Mouse (Mus musculus) B cell, adult 2 months (primary cell): Measurements from ENCODE around the gene Pdzrn3.
A peak's percentile ranks its signal among the peaks of the same experiment; 100 is the strongest.

Experiments
- DNase-seq, 2 experiments: peaks; one replicate each; pipeline ENCODE4 v3.0.0; 2022

Gene Pdzrn3

DNA sequence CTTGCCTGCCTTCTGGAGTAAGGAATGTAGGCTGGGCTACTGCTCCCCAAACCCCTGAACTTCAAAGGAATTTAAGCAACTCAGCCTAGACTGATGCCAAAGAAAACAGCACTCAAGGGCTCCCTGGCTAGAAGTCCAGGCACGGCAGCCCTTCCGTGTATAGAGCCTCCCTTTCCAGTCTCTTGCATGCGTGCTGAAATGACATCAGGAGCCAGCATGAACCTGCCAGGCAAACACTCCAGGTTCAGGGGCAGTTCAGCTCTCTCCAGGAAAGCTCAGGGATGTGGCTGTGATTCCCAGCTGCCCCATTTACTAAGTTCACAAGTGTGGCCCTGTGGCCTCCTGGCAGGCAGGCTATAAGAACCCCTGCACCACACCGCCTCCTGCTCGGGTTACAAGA lies 126.5 kb downstream of the Pdzrn3 start:
- DNase-seq, result no peak

DNA sequence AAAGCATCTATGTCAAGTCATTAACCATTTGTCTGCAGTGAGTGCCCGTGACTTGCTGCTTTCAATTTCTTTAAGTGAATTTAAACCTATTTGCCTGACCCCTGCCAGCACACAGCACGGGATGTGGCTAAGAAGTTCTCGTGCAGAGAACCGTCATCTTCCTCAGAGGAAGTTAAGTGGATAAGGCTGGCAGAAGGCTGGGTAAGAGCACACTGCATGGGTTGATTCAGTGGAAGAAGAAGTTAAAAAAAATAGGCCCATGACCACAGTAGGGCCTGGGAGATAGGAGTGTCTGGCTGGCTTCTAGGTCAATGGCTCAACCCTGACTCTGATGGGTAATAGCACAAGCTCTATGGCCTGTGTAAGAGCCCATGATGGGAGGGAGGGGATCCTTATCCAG lies 131.6 kb downstream of the Pdzrn3 start:
- no peak for DNase-seq

DNA sequence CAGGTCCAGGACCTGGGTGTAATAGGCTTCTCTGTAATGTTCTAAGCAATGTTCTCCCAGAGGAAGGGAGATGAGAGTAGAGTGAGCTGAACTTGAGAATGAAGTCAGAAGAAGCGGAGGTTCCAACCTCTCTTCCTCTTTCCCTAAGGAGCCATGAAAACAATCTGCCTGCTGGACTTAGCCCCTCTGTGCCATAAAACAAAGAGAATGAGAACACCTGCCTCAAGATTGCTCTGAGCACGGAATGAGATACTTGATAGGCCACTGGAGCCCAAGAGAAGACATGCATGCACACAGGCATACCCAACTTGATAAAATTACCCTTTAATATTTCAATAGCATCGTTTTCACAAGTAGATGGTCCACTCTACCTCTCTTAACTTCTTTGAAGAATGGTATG lies 133.3 kb downstream of the Pdzrn3 start:
- DNase-seq, result no peak

DNA sequence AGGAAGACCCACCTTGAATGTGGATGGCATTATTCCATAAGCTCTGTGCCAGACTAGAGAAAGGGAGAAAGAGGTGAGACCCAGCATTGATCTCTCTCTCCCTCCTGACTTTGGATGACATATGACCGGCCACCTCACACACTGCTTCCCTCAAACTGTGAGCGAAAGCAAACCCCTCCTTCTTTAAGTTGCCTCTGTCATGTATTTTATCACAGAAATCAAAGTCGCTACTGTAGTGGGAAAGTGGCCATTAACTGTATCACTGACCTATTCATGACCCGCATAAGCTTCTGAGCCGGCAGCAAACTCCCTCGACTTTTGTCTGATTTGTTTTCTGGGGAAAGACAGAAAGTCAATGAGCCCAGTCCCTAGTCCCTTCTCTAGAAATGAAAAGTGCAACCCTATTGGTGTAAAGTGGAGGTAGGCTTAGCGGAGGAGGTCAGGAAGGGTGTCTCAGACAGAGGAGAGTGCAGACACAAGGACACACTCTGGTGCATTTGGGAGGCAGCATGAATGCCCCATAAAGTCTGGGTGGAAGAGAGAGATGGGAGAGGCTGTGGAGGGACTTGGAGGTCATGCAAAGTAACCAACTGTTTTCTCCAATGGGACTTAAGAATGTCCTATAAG lies 134.4 kb downstream of the Pdzrn3 start:
- DNase-seq, result no peak

DNA sequence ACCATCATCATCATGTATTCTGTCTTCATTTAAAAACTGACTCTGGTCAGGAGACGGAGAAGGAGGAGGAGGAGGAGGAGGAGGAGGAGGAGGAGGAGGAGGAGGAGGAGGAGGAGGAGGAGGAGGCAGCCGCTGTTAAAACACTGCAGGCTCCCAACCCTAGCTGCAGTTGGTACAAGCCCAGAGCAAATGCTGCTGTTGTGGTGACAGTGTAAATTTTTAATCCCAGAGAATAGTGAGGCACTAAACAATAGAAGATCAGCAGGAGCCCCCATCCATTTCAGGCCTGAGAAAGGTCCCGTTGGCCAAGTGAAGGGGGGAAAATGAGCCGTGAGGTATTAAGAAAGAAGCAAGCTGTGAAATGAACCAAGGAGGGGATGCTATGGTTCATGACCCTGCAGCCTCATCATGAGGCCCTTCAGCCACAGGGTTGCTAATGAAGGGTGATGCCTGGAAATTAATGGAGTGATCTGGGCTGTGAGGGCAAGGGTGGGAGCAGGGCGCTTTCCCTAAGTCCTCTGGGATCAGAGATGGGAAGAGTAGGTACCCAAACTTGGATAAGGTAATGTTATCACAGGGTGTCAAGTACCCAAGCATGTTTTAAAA lies 141.0 kb downstream of the Pdzrn3 start:
- no peak for DNase-seq

DNA sequence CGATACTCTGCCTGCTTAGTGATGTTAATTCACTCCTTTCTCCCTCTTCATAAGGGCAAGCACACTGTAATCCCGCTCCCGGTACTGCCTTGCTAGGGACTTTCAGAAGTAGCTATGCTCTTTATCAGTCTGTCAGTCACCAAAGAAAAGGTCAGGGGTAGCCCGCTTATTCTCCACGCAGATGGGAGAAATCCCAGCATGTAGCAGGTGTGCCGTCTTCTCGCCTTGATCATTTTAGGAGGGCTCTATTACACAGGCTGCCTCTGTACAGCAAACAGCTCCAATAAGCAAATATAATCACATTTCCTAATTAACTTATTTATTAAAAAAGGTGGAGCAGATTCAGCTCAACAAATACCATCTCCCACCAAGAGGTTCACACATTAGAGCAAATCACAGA lies 141.5 kb downstream of the Pdzrn3 start:
- DNase-seq, result no peak

DNA sequence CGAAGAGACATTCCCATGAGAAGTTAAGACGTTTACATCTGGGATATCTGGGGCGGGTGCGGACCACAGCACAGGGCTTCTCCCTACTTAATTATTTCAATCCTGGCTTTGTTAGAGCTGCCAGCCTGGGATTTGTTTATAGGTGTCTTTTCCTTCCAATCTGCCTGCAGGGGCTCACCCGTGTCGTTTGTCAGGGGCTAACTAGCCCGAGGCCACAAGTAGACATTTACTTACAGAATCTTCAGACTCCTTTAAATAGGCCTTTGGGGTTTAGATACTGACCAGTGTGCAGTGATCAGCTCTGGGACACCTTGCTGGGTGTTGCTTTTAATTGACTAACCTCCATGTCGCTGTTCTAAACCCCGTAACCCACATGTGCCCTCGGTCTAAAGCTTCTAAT lies 143.3 kb downstream of the Pdzrn3 start:
- DNase-seq, result no peak

DNA sequence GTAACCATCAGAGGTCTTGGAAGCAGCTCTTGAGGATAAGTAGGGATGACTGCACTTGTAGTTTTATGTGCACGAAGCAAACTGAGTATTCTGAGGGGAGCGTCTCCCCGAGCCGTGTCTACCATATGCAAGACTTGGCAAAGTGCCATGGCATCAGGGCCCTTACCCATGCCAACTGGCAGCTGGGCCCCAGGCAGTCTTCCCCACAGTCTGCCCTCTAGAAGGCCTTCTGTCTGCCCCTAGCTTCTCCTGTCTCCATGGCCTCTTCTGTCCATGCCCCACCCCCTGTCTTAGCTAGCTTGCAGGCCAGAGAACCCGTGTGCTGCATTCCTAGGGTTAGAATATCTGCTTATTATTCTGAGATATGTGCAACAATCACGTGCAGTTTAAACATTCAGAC lies 144.0 kb downstream of the Pdzrn3 start:
- no peak for DNase-seq

DNA sequence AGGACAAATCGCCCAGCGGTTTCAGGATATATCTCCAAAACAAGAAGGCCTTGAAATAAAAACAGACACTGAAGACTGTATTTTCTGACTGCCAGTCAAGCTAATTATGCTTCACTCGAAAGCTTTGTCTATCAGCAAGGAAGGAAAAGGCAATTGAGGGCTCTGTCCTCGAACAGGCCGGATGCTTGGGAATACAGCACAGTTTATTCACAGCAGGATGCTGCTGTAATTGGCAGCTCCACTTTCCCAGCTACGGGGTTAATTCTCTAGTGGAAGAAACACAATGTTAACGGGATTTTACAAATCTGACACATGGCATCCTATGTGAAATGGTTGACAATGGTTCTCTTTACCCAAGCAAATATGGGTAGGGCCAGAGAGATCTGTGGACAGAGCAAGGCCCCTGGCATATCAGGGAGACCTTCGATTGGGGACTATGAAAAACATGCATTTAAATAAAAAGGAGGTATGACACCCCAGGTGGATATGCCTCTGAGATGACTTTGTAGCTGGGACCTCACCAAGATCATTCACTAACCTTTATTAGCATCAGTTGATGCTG lies 150.3 kb downstream of the Pdzrn3 start:
- no peak for DNase-seq

DNA sequence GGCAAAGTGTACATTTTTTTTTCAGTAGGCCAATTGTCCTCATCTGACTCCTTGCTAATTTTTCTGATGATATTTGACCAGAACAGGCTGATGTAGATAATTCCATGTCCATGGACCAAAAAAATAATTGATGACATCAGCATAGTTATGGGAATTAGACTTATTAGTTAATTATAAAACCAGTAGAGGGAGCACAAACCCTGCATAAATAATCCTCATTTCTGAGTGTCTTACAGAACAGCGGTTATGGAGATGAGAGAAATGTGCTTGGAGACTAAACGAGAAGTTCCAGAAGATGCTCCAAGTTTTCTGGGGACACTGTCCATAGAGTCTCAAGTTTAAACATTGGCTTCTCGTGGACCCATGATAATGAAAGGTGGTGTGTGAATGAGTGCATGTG lies 157.4 kb downstream of the Pdzrn3 start:
- no peak for DNase-seq

DNA sequence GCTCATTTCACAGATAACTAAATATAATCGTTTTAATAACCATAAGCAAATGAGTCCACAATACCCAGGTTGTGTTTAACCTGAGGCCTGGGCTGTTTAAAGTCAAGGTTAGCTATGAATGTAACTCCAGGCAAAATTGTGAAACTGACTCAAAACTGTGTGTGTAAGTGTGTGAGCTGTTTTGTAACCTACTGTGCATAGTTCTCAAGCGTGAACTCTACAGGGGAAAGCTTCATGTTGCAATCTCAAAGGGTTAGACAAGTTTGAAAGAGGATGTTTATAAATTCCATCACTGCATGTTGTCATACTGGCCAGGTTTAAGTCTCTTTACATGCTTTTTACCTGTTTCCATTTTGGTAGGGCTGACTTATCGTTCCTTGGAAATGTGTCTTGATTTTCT lies 158.7 kb downstream of the Pdzrn3 start:
- DNase-seq, result no peak

DNA sequence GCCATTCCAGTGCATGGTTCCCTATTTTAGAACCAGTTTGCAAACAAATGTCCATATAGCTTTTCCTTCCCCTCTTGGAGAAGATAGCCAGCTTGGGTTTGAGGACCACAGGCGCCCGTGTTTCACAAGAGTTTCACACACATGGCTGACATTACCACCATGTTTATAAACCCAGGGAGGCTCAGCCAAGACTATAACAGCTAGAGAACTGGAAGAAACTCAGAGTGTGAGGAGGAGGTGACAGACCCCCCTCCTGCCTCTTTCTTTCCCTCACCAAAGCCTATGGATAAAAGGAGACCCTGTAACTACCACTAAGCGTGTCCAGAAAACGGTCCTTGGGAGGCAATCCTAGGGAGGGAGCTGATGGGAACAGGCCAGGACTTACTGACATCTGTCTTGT lies 159.5 kb downstream of the Pdzrn3 start:
- no peak for DNase-seq

DNA sequence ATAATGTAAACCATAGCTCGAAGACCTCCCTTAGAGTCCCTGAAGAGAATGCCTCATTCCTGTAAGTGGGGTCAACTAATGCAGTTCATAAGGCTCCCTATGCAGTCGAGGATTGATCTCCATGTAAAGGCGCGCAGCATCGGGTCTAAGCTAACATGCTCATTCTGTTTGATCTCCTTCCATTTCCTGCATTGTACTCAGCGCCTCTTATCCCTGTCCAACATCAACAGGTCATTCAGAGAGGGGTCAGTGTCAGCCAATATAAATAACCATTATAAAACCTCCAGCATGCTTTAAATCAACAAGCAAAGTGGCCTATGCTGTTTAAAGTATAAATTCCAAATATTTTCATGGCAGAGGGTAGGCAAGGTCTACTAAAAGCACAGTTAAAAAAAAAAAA lies 159.9 kb downstream of the Pdzrn3 start:
- DNase-seq, result no peak

DNA sequence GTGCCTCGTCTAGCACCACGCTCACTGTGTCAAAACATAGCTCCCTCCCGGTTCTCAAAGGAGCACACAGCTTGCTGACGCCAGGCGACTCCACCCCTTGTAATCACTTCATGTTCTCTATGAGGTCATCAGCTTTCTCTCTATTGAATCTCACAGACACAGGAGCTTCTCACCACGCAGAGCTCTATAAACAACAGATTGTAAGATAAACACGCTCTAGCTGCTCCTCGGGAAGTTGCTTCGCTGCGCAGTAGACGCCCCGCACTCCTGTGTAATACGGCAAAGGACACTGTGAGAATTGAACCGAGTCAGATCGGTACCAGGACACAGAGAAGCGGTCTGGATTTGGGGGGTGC lies 162.3 kb downstream of the Pdzrn3 start:
- DNase-seq, result no peak

DNA sequence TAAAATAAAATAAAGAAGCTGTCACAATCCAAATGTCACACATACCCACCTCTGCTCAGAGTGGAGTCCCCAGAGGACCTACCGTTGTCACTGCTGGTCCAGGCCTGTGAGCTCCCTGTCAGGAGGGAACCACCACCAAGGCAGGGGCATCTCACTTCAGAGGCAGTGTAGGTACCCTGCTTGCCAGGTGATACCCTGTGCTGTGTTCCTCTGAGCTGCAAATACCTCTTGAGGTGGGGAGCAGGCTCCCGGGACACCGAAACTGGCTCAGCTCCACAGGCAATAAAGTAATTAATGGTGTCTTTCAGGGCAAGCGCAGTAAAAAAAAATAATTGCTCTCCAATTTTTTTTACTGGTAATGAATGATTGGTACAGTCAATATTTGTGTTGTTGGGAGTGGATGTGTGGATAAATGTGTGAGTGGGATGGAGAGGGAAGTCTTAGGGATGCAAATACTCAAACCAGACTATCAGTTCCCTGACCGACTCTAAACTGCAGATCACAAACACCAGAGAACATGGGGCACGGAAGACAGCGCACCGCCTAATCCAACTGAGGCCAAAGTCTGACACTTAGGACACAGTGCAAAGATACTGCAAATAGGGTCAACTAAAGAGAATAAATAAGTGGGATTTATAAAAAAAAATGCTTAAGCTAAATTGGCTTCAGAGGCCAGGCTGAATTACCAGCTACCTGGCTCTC lies 162.8 kb downstream of the Pdzrn3 start:
- no peak for DNase-seq

DNA sequence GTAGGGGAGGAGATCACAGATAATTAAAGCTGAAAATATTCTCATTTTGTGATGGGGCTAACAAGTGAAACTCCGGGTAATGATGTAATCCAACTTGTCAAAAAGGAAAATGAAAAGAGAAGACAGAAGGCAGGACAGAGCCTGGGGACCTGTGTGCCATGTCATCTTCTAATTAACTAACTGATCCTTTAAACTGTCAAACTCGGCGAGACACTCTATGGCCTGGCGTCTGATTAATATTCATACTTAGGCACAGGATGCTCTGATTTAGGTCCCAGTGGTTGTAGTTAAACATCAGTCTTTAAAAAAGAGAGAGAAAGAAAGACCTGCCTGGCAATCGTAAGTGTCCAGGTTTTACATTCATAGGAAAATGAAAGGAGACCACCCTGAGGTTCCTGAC lies 164.6 kb downstream of the Pdzrn3 start:
- no peak for DNase-seq

DNA sequence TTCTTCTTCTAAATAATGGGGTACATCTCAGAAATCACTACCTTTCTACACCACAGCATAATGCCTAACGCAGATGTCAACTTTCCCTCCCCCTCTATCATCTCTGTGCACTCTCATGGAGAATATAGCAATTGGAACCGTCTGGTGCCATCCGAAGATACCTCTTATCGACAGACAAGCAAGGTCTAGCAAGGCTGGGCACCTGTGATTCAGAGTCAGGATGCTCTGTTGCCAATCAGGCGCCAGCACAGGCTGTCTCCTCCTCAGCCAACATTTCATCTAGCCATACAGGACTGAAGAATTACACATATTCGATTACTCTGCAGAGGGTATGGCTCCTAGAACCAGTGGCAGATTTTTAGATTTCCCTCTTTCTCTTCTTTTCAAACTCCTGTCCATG lies 165.6 kb downstream of the Pdzrn3 start:
- DNase-seq, result no peak

DNA sequence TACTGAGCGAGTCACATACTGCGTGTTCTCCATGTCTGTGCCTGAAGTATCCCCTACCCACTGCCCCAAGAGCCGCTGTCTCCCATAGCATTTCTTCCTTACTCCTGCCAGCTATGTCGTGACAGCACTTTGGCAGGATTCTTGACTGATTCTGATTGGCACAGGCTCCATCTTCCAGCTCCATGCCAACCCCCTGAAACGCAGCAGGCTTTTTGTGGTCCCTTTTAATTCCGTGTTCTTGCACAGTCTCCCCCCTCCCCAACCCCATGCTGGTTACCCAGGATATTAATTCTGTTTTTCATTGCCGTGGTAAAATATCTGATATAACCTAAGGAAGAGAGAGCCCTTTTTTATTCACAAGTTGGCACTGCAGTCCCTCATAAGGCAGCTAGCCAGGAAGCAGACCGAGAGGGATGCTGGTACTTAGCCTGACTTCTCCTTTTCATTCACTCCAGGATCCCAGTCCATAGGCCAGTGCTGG lies 166.3 kb downstream of the Pdzrn3 start:
- no peak for DNase-seq

DNA sequence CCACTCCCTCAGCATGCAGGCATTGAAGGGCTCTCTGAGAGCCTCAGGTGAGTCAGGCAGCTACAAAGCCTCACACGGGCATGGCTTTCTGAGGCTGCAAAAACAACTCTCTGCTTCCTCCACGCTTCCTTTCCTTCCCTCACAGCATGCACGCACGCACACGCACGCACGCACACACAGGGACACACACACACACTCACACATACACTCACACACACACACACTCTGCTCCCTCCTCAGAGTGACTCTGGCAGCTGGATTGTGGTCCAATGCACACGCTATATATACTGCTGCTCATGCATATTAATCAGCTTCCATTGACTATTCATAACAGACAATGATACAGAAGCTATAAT lies 178.8 kb downstream of the Pdzrn3 start:
- DNase-seq, result no peak

DNA sequence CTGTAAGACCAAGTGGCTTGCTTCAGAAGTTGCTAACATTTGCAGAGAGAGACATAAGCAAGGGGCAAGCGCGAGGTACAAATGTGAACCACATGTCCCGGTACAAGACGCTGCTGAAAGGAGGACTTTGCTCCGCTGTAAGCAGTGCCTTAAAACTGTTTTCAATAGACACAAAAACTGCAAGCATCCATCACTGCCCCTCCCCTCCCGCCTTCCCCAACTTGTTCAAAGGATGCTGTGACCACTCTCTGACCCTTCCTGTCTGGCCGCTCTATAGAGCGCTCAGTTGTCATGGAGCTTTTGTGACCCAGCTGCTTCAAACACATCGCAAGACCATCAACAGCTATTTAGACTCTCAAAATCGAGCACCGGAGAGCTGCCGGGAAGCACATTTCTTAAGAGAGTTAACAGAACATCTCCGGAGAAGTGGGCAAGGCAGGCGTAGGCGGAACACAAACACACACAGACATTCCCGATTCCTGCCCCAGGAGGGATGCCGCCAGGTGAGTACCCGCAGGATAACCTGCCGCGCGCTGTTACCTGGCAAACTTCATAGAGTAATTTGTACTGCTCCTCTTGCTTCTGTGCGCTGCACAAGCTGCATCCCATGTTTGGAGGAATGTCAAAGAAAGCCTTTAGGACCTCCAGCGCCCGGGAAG lies 179.3 kb downstream of the Pdzrn3 start:
- no peak for DNase-seq

DNA sequence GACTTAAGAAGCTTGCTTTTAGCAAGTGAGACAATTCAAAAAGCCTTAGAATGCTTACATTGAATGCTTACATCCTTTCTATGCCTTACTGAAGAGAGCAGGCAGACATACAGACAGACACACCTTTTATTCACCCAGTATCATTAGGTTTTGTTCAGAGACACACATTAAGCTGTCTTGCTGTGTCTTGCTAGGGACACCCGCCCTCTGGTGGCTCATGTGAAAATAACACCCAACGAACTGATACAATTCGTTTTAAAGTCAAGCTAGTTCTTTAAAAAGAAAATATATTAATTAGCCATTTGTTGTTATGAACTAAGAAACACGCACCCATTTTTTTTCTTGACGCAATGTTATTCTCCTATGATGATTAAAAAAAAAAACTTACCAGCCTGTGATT lies 180.1 kb downstream of the Pdzrn3 start:
- peak; percentile 8 to 17 for DNase-seq

DNA sequence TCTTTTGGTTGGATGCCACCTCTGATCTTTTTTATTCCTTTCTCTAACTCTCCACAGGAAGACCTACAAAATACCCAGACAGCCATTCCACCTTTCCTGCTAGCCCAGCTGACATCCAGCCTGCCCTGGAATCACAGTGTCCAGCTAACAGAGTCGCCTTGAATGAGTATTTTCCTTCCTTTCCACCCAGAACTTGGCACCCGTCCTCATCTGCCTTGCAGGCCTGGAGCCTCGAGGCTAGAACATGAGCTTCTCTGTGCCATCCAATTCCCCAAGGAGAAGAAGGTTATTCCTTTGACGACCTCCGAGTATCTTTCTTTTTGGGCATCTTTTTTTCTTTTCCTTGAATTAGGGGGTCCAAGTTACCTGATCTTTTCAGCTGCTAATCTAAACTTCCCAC lies 181.8 kb downstream of the Pdzrn3 start:
- DNase-seq, result no peak

DNA sequence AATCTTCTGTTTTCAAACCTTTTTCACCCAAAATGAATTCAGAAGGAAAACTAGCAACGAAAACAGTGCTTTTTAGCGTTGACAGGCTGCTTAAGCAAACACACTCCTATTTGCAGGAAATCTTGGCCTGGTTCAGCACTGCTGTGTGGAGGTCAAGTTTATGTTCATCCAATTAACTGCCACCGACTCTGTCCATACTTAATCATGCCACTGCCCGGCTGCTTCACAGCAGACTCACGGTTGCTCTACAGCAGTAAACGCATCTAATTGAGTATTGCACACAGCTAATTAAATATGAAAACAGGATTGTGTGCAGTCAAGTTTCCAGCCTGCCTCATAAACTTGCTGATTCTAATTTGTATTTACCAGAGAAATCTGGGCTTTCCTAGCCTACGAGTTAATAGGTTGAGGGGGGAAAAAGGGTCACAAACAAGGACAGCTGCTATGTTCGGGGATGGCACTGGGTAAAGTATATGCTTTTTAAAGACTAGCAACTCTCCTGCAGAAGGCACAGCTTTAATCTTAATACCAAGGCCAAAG lies 183.2 kb downstream of the Pdzrn3 start:
- DNase-seq, result no peak

DNA sequence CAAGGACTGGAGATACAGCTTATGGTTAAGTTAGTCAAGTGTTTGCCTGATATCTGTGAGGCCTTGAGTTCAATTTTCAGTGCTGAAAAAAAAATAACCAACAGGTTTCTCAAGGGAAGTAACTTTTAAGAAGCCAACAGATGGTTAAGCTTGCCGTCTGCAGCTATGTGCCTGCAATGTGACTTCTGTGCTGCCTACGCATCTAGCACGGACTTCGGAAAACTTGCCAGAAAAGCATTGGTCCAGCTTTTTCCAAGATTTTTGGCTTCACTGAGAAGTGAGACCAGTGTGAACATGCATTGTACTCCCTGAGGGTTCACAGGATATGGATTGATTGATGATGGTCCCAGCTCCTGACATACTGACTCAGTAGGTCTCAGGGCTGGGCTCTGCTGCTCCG lies 186.1 kb downstream of the Pdzrn3 start:
- DNase-seq, result no peak
